Mouse (Mus musculus) megakaryocyte-erythroid progenitor cell, adult 5-6 weeks (primary cell): ENCODE measurements around the gene Hoxc5. TPM values are rescaled to one million over a fixed set of nuclear protein-coding genes. Genes with fewer than 3 reads are reported as not detected.

Experiments used
- ATAC-seq: replicated peaks from 2 replicates; pipeline ENCODE4 v1.8.0; 2016; ENCODE audit warnings: mild to moderate bottlenecking, inconsistent platforms; ENCODE audit not compliant: severe bottlenecking, poor library complexity, low FRiP score, low TSS enrichment
- total RNA-seq, 2 experiments: library from RNA; stranded (forward) in 1 of 2; stranded (reverse) in 1 of 2; fragments of 200-1000, 215-1000 nt in 1 of 2; fragments of >200 nt in 1 of 2; fragmentation: Nextera tagmentation in 1 of 2; gene quantifications; 2 replicates each; pipeline ENCODE4 v1.2.3; 2014 to 2017

Hoxc5 gene
- total RNA-seq, 2 experiments from 2014 or later = not detected

DNA sequence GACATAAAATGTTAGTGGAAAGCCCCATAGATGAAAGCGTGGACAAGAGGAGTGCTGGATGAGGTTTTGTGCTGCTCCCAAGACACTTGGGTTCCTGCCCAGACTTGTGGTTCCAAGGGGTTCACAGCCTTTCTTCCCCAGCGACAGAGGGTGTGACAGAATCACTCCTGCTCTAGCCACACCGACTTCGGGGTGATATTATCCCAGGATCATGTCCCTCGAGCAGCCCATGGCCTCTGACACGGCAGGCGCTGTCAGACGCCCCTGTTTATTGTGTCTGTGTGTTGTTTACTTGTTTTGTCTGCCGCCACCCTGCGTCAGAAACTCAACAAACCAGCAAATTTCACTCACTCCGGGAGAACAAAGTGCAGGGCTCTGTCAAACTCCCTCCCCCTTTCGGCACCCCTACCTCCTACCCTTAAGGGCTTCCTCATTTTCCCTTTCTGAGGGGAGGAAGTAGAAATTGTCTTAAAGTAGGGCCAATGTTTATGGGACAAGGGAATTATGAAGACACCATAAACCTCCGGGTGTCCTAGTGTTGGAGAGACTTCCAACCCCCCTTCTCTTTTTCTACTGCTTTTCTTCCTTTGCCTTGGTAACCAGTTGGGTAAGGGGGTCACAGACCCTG, 35.7 kb downstream of the Hoxc5 start:
- no peak for ATAC-seq

DNA sequence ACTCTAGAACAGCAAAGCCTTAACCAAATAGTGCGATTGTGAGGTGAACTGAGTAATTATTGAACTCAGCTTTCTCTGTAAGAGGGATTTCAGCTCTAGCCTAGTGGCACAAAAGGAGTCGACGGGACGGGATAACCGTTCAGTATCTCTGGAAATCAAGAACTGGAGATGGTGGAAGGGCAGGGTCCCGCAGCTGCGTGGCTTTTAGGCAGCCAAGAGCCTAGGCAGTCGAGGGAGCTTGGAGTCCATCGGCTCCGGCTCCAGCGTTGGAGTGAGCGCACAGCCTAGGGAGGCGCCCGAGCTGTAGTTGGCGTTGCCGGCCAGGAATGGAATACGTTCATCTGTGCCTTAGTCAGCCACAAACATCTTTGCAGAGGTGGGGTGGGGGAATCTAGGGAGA, 38.1 kb downstream of the Hoxc5 start:
- ATAC-seq = no peak

GRCm38 (mm10) chr15:103005797-103006196, 38.6 kb downstream of the Hoxc5 start:
- ATAC-seq = no peak

DNA sequence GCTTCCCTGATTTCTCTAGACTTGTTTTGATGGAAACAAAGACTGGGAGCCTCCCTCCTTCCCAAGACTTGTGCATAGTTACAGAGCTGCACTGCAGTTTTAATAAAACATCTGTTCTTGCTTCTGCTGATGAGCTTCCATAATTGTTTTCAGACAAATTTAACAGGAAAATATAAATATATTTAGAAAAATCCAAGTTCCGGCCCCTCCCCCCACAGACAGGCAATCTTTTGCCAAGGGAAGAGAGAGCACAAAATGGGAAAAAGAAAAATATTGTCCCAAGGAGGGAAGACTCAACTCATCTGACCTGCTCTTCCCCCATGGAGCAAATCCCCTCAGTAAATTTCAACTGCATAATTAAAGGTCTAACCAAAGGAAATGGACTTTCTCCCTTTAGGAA, 39.1 kb downstream of the Hoxc5 start:
- ATAC-seq = no peak

DNA sequence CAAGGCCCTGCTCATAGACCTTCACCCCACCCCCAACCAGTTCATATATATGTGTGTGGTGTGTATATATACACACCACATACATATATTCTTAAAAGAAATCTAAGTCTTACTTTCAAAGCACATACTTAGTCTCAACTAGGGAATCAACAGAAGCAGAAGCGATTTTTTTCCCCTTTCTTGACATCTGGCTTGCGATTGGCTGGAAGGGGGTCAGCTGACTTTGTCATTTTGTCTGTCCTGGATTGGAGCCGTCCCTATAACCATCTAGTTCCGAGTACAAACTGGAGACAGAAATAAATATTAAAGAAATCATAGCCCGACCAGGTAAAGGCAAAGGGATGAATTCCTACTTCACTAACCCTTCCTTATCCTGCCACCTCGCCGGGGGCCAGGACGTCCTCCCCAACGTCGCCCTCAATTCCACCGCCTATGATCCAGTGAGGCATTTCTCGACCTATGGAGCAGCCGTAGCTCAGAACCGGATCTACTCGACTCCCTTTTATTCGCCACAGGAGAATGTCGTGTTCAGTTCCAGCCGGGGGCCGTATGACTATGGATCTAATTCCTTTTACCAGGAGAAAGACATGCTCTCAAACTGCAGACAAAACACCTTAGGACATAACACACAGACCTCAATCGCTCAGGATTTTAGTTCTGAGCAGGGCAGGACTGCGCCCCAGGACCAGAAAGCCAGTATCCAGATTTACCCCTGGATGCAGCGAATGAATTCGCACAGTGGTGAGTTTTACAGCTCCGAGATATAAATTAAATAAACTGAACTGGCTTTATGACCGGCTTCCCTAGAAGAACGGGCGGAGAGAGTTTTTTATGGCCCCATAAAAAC, 42.2 kb downstream of the Hoxc5 start:
- ATAC-seq = no peak

- ATAC-seq = no peak
Observed at GRCm38 (mm10) chr15:103010112-103010846, 43.0 kb downstream of the Hoxc5 start.

DNA sequence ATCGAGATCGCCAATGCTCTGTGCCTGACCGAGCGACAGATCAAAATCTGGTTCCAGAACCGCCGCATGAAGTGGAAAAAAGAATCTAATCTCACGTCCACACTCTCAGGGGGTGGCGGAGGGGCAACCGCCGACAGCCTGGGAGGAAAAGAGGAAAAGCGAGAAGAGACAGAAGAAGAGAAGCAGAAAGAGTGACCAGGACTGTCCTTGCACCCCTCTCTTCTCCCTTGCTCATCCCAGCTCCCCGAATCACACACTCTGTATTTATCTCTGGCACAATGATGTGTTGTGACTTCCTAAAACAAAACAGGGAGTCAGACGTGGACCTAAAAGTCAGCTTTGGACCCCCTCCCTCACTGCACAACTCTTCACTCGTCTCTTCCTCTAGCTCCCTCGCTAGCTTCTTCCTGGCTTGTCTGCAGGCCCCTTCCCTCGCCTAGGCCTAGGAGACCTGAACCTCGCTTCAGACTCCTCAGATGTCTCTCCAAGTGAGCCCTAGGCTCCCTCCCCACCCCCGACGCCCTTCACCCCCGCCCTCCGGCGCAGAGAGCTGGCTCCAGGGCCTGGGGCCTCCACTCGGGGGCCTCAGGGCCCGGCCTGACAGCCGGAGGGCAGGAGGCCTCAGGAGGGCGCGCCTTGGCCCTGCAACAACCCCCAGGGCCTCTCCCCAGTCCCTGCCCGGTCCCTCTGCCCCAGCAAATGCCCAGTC, 43.8 kb downstream of the Hoxc5 start:
- no peak for ATAC-seq

DNA sequence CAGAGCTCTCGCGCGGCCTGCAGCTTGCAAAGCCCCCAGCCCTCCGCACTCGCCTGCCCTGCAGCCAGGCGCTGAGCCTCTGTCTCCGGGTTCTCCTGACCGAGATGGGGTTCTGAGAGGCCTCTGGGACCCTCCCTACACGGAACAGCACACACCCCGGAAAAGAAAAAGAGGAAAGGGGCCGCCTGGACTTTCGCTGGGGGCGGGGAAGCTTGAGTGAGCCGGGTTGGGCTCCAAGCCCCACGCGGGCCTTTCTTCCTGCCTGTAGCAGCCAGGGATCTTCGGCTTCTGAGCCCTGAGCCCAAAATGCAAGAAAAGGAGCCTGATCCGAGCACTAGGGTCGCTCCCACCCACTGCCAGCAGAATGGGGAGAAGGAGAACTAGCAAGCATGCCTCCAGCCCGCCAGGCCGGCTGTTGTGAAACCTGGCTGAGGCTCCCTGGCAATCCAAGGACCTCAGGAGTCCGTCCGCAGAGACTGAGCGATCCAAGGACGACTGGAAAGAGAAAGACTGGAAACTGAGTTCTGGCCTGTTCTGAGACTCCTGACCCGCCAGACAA, 44.8 kb downstream of the Hoxc5 start:
- ATAC-seq = no peak

- no peak for ATAC-seq
Observed at GRCm38 (mm10) chr15:103013238-103013984, 46.2 kb downstream of the Hoxc5 start.

DNA sequence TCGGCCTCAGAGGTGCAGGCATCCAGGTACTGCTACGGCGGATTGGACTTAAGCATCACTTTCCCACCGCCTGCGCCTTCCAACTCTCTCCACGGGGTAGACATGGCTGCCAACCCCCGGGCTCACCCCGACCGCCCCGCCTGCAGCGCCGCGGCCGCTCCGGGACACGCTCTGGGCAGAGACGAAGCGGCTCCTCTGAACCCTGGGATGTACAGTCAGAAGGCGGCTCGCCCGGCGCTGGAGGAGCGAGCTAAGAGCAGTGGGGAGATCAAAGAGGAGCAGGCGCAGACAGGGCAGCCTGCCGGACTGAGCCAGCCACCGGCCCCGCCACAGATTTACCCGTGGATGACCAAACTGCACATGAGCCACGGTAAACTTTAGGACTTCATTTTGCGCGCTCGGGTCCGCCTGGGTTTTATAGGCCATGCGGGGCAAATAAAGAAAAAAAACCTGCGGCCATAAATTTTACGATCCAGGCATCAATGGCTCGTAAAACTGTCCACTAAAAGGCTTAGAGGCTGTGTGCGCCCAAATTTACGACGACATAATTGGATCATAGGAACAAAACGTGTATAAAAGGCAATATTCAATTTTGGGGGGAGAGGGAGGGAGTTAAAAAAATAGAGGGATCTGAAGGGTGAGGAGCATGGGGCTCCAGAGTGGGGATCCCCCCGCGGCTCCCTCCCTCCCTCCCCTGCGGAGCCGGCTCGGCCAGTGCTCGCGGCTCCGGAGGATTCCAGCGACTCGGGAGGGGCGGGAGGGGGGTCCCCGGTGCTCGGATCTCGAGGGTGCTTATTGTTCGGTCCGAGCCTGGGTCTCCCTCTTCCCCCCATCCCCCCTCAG, 47.1 kb downstream of the Hoxc5 start:
- no peak for ATAC-seq

DNA sequence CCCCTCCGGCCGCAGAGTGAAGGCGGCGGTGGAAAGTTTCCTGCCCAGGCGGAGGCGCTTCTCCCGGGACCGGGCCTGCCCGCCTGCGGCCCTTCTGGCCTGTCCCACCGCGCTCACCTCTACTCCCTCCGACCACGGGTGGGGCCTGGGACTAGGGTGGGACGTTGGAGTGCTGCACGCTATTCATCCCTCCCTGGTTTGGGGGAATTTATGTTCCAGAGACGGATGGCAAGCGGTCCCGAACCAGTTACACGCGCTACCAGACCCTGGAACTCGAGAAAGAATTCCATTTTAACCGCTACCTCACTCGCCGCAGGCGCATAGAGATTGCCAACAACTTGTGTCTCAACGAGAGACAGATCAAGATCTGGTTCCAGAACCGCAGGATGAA, 47.8 kb downstream of the Hoxc5 start:
- ATAC-seq = no peak

DNA sequence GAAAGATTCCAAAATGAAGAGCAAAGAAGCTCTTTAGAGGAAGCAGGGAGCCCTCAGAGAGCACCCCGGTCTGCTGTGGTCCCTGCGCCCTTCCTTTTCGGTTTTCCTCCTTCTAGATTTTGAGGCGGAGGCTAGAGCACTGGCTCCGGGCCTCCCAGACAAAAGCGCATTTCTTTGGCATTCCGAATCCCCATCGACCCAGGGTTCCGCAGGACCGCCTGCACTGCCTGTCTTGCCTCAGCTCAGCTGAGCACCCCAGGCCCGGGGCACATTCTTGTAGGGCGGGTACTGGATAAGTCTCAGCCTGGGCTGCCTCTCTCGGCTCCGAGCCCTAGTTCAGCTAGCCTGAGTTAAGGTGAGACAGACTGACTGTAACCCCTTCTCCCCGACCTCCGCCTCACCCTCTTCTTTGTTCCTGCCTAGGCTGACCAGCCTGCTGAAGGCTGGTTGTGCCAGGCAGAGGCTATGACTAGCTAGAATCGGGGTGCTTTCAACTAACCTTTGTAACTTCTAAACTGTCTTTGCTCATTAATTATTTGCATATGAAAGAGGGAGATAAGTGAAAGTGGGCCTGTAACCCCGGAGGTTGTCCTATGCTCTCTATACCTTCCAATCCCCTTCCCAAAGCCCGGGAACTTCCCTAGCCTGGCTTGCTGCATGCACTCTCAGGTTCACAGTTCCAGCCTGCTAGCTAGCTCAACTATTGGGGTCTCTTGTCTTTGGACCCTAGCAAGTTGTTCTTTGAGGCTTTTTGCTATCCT, 48.3 kb downstream of the Hoxc5 start:
- ATAC-seq = no peak

GRCm38 (mm10) chr15:103018636-103019035, 51.4 kb downstream of the Hoxc5 start, which contains the start of gene Hoxc4:
Hoxc4 (plus strand) TSS chr15:103018934.
- no peak for ATAC-seq

- no peak for ATAC-seq
Observed at GRCm38 (mm10) chr15:103020899-103021418, 53.7 kb downstream of the Hoxc5 start.

GRCm38 (mm10) chr15:103021544-103021943, 54.3 kb downstream of the Hoxc5 start:
- no peak for ATAC-seq

GRCm38 (mm10) chr15:103024131-103024530, 56.9 kb downstream of the Hoxc5 start:
- no peak for ATAC-seq
